Mouse (Mus musculus) spleen, postnatal 4 days (tissue): ENCODE data around the gene Macc1.

ENCODE experiments used
- DNase-seq, 2 experiments: peaks; one replicate each; pipeline ENCODE4 v3.0.0; 2022; ENCODE audit warnings: low spot score in 2 of 2

Gene Macc1

DNA sequence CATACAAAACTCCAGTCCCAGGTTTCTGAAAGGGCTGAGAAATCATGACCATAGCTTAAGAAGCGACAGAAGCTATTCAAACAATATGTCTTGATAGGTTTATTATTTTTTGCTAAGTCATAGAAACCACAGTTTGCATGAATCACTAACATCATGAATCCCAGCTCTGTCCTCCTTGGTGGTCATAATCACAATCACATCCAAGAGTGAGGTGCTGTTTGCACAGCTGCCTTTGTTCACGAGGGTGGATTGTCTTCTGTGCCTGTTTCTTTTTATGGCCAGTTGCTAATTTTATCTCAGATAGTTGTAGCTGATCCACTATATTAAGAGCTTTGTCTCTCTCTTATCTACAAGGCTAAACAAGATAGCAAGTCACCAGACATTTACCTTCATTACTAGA, 72.6 kb downstream of the Macc1 start:
- no peak for DNase-seq

DNA sequence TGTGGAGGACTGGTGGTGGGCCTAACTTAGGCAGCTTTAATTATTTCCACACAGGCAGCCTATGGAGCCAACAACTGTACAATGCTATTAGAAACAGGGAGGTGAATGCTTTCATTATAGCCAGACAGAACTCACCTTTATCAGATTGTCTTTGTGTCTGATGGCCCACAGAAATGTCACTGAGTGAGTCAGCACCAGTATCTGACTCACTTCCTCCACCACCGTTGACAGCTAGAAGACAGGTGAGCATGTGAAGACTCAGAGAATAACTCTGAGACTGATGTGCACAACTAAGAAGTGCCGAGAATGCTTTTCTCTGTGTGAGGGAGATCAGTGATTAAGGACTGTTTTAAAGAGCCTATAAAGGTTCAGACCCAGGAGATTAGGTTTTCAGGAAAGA, 73.9 kb downstream of the Macc1 start:
- no peak for DNase-seq

DNA sequence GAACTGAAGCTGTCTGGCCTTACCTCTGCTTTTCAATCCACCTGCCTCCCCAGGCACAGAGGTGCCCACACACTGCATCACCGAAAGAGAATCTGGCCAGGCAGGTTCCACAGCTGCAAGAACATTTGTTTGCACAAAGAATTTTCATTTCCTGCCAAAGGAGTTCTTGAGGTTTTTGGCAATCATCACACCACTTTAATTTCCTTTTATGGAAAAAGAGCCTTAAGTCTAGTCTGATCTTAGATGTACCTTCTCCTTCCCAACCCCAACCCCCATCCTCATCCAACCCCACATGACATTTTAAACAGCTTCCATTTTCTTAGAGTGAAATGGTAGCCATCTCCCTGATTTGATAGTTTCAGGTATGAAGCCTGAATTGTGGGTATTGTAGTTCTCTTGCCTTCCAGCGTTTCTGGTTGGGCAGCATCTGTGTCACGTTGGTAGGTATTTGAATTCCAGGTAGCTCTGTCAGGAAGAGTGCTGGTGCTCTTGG, 76.2 kb downstream of the Macc1 start:
- no peak for DNase-seq

DNA sequence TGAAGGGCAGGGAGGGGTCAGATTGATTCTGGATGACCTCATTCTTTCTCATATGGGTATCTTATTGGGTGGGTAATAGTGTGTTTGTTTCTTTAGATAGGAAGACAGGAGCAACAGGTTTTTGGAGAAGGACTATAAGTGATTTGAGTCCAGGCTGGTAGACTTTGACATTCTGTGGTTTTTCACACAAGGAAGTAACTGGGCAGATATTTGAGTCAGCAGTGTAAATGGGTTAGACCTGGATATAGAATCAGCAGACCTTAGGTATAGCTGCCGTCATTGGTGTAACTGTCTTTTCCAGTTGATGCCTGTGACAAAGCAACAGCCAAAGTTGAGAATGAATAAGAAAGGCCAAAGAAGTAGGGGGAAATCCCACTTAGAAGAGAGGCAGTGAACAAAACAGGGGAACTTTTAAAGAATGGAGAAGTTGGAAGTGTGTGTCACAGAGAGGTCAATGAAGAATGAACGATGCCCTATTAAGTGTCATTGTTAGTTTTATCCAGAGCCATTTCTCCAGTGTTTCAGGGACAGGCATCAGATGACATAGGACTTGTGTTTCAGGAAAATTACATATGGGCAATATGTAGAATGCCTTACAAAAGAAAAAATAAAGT, 84.1 kb downstream of the Macc1 start:
- no peak for DNase-seq

DNA sequence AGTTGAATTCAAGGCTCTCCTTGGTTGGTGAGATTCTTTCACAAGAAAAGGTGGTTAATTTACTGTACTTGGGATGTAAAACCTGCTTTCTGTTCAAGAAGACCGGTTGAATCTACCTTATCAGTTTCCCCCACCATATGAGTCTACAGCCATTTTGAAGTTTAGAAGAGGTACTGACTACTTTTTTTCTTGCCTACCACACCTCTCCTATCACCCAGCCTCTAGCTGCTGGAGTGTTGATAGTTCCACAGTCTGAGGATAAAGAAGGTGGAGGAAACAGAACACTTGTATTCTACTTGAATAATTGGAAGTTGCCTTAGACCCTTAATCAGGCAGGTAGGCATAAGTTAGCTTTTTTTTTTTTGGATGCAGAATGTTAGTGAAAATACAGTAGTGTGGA, 88.2 kb downstream of the Macc1 start:
- DNase-seq, result no peak

DNA sequence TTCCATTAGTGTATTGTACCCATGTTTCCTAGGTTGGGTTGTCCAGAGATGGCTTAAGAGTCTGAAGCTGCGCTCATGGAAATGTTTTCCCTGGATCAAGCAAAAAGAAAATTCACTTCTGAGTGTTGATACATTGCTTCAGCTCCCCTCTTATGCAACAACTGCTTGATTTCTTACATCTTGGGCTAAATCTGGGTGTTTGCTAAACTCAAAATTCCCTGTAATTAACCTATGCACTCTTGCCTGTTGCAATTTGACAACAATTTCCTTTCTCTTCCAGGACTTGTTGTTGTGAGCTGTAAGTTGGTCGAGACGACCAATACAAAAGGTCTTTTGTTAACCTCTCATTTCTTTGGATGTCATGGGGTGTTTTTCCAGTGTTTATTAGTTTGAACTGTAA, 88.7 kb downstream of the Macc1 start:
- DNase-seq, result no peak

DNA sequence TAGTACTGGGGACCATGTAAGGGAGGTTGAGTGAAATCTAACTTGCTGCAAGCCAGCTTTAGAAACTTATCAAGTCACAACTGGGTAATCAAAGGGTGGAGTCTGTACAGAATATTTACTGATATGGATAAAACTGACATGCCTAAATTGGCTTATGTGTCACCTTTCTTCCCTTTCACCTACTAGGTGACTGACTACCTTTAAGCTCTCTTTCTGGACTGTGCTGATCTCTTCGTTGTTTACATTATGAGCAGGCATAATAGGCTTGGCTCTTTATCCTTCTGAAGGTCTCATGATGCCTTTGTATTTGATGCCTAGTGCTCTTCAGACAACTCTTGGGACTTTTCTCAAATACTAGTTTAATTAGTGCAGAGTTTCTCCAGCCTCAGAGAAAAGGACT, 90.7 kb downstream of the Macc1 start:
- DNase-seq, result no peak

DNA sequence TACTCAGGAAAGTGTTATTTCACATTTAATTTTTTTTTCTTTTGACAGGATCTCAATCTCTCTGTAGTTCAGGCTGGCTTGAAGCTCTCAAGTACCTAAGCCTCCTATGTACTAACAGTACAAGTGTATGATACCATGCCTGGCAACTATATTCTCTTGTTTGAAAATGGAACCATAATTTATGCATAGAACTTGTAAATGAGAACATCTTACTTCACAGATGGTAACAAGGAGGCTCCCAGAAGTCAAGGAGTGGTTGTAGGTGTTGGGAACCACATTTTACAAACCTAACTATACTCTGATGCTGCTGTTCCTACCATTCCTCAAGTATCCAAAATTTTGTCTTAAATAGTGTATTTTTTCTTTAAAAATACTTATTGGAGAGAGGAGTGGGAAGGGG, 96.5 kb downstream of the Macc1 start:
- no peak for DNase-seq

DNA sequence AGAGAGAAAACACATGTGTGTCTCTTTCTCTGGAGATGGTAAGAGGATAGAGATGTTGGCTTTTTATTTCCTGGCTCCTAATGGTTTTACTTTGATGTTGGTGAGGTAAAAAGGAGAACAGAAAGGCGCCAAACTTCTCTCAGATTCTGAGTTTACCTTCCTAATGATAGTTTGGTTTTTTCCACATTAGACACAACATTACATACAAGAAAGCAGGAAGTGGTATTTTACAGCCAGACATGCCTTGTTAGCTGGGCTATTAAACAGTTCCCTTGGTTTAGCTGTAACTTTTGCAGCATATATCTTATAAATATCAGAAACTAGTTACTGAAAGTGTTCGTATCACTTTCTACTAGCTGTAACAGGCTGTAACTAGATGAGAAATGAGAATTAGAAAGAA, 96.9 kb downstream of the Macc1 start:
- no peak for DNase-seq

DNA sequence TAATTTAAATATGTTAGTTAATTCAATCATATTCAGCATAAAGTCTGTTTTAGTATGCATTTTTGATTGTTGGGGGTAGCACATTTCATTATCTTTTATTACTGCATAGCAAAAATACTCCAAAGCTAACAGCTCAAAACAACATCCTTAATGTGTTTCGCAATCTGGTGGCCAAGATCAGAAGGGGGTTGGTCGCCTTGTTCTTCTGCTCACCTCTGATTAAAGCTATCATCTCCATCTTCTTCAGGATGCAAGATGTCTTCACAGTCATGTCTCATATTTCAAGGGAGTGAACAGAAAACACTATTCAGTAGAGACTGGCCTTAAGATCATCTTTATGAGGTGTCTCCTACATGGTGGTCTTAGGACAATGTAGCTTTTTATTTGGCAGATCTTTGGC, 97.9 kb downstream of the Macc1 start:
- DNase-seq, result no peak

DNA sequence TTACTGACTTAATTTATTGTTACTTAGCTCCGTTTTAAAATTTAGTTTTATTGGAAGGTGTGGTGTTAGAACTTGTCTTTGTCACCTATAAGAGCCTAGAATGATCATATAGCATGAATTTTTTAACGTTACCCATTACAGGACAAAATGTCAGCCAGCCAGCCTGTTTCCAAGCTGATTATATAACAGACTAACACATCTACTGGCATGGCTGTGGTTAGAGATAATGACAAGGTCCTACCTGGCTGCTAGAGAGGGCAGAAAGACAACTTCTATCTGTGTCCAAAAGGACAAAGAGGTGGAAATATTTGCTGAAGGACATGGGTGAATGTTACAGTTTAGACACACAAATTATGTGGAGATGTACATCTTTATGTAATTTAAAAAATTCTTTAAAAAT, 101.8 kb downstream of the Macc1 start:
- no peak for DNase-seq

DNA sequence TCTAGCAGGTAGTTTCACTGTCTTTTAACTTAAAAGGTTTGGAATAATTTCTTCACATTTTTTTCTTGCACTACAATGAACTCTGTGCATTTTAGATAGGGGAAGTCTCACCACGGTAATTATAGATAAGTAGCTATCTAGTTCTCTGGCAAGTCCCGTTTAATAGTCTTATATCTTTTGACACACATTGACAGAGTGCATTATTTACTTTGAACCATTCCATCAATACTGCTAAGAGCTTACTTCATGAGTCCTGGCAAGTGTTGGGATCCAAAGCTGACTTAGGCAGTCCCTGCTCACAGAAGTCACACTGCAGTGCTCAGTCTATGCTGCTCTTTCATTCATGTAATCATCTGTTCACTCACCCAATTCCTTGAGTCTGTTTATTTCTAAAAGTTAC, 111.7 kb downstream of the Macc1 start:
- DNase-seq, result no peak

DNA sequence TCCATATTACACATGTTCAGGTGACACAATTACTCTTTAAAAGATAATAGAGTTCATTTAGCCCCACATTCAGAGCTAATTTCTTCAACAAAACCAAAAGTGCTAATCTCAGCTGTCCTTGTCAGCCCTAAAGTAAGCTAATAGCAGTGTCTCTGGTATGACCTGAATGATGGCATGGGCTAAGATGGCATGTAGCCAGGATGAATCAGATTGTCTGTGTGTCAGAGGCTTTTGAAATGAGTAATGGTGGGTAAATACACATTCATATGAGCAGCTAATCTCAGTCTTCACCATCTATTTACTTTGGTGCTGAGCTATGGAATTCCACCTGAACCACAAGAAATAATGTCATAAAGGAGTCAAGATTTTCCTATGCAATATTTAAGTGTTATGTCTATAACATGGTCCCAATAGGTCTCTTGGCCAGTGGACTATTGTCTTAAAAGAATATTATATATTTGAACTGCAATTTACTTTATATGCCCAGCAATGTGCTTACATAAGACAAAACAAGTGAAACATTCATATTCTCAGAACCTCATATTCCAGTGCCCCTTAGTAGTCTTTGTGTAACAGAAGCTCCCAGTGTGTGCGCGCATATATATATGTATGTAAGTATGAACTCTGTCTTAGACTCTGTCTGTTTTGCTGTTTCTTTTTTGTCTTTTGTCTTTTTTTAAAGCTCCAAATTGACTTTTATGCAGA, 112.3 kb downstream of the Macc1 start:
- no peak for DNase-seq

DNA sequence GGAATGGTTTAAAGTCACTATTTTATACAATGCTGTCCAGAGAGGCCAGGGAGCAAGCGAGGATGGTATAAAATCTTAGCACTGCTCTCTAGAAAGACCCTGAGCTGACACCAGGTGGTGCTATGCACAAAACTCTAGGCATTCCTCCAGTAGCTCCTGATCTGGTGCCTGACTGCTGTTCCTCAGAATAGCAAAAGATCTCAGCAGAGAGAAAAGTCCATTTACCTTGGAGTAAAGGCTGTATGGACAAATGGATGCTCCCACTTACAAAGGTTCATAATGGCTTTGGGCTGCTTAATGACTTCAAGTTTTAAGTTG, 112.8 kb downstream of the Macc1 start:
- no peak for DNase-seq

DNA sequence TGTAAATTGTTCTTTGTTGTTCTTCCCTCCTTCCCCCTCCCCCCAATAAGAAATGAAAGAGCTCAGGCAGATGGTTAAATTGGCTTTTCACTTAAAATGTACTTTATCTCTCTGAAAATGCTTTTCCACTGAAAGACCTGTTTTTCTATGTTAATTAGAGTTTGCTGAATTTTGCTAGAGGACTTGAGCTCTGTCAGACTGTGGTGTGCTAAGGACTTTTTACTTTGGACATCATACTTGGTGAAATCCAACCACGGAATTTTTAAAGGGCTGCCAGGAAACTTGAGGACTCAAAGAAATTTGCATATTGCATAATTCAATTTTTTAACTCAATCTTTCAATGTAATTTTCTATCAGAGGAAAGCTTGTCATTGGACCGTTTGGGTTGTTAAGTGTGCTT, 126.7 kb downstream of the Macc1 start:
- no peak for DNase-seq

DNA sequence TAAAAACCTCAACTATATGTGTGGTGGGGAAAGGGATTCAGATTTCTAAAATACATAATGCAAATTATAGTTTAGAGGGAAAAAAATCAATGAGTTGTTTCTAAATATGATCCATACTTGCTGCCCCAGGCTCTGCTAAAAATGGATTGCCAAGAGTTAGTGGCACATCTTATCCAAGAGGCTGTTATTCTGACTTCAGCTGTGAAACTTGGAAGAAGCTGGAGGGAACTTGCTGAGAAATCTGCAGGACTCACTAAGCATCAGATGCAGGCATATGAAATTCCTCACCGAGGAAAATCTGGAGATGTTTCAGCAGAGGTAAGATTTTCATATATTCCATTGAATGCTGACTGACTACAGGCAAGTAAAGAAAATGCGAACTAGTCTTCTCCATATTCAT, 136.0 kb downstream of the Macc1 start:
- DNase-seq, result no peak

DNA sequence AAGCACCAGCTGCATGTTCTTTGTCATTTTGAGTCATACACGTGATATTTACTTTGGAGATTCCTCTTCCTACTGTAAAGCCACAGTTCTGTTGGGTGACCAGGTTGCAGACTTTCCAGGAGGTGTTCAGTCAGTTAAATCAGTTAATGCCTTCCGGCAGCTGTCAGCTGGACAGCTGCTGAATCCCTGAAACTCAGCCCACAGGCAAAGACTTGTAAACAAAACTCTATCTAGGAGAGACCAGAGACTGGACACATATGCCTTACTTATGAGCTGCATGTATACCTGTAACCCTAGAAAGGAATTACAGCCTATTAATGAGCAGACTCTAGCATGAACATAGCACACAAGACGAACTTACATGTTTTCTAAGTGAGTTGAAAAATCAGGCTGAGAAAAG, 137.2 kb downstream of the Macc1 start:
- no peak for DNase-seq

DNA sequence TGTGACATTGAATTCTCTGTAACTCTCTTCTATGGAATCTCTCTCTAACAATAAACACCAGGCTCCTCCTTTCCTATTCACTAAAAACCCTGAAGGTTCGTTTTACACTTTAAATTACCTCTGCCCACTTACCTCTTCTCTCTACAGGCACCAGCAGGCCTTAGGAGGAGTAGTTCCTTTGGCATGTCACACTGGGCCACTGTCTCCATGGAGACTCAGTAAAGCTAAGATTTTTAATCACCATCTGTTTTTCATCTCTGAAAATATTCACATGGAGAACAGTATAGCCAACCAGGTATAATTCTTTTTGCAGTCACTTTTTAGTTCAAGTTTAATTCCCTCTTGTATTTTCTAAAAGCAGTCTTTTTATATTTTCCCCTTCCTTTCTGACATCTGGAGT, 140.0 kb downstream of the Macc1 start:
- DNase-seq, result no peak

DNA sequence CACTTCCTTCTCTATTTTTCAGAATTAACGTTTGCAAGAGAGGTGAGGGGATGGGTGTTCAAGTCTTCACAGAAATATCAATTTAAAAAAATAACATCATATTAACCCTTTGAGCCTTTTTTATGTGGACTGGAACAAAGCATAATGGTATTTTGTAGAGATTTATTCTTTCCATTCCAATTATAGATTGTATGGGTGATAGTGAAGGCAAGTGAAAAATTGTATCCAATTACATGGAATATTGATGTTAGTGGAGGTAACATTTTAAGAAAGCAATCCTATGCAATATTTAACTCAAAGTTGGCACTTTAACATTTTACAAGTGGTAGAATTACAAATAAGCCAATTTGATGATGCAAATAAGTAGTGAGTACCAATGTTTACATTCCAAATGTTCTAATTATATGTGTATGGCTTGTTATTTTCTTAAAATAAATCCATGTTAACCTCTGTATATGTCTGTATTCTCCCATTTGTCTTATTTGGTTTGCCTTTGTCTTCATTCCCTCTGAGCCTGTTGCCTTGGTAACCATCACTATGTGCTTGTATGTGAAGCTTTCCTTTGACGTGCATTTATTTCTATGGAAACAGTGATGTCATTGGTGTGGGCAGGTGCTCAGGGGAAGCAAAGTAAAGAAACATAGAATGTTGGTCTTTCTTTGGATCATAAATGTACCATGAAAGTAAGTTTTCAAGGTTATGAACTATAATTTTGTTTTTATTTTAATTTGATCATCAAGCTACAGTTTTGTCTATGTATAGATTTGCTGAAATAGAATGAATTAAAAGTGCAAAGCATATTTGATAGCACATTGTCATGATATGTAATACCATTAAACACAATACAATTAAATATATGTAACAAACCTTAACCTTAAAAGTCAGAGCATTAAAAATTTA, 150.2 kb downstream of the Macc1 start:
- no peak for DNase-seq

DNA sequence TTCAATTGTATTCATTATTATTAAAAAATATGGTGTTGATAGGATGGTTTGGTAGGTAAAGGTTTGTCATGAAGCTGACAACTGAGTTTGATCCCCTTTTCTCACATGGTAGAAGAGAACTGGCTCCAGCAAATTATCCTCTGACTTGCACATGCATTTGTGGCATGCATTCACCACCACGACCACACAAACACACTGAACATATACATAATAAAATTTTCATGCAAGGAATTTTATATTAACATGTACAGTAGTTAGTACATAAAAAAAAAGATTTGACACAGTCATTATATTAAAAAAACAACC, 150.8 kb downstream of the Macc1 start:
- no peak for DNase-seq

DNA sequence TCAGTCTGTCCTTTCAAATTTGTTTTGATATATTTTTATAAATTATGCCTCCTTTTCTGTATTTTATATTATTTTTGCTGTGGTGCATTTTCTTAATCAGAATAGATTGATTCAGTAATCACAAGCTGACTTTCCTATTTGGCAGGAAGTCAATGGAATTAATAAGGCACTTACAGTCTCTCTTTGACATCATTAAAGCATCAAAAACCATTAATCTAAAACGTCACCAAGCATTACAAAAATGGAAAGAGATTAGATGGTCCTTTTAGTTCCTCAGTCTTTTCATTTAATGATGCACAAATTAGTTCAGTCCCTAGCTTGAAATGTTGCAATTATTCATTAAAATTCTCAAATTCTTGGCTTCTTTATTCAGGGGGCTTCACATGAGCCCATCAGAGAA, 153.6 kb downstream of the Macc1 start:
- no peak for DNase-seq

DNA sequence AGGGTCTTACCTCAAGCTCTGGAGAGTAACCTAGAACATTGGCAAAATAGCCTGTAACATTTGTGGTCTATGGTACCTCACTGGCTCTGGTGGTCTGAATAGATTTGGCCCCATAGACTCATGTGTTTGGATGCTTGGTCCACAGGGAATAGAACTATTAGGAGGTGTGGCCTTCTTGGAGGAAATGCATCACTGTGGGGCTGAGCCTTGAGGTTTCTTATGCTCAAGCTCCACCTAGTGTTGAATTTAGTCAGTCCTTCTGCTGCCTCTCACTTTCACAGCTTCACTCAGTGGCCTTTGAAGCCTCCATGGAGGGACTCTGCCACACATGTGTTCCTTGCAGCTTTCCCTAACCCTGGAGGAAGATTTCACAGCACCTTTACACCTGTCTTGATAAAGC, 156.2 kb downstream of the Macc1 start:
- no peak for DNase-seq

DNA sequence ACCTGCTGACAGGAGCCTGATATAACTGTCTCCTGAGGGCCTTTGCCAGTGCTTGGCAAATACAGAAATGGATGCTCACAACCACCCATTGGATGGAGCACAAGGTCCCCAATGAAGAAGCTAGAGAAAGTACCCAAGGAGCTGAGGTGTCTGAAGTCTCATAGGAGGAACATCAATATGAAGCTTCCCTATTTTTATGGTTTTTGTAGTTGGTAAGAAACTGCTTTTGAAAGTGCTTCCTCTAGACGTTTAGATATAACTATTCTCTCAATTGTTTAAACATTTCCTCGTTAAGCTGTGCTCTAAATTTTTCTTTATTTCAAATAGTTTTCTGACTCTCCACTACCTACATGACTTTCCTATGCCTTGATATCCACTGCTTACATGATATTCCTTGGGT, 169.2 kb downstream of the Macc1 start:
- DNase-seq, result no peak
